Mouse (Mus musculus) frontal cortex, postnatal 10 days (tissue): ENCODE data around the gene Klf6.

Source experiments
- DNase-seq, 2 experiments: peaks; one replicate each; pipeline ENCODE4 v3.0.0; 2022; ENCODE audit warnings: low spot score in 2 of 2, mixed read lengths in 1 of 2

Klf6 gene

GRCm38 (mm10) chr13:5899641-5900040 is 38.4 kb downstream of the Klf6 start:
- DNase-seq, result no peak

- DNase-seq, result no peak
These were observed 51.9 kb downstream of the Klf6 start for GRCm38 (mm10) chr13:5913201-5913600.

GRCm38 (mm10) chr13:5917360-5917759 is 56.1 kb downstream of the Klf6 start:
- no peak for DNase-seq

- DNase-seq, result no peak
These were observed 58.7 kb downstream of the Klf6 start for GRCm38 (mm10) chr13:5919966-5920365.
